Mouse (Mus musculus): Measurements from ENCODE around the gene Tmem252.

DNA sequence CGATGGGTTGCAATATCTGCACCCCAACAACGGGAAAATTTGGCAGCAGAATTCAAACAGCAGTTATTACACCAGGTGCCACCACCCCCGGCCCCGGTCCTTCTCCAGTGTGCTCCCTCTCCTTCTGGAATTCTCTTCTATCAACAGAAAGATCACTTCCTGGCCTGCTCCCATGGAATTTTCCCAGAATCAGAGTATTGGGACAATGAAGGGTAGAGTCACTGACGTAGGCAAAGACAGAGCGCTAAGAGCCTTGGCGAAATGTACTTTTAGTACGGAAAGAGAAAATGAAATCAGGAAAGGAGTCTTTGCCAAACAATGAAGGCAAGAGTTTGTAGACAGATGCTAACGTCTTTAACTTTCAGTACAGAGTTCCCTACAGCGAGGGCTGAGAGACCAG lies 477 bp upstream of the Tmem252 start:
- no peak for TF ChIP-seq GATA1 (IDR thresholded peaks at IDR 0.05; ENCODE audit: low read length)
- no peak for TF ChIP-seq TAL1 (IDR thresholded peaks at IDR 0.05; ENCODE audit: low read length)

Measured in erythroblast, embryonic 14.5 days (primary cell).